Mouse (Mus musculus) E14TG2a.4 (cell line): ENCODE measurements at regions not wholly inside any gene's neighbourhood (a gene's known extent, or its start where the extent isn't known, plus 50 kb on each side); places are given as distances from the start of the nearest gene placed in this dataset.

Source experiments
- H3K27me3 ChIP-seq: 2 replicates; pipeline ENCODE4 v1.6.1; 2014; ENCODE audit warnings: low read length, control low read depth; ENCODE audit not compliant: insufficient read depth
- H3K36me3 ChIP-seq: 2 replicates; pipeline ENCODE4 v1.6.1; 2014; ENCODE audit warnings: low read length, control low read depth; ENCODE audit not compliant: insufficient read depth
- H3K4me1 ChIP-seq: replicated peaks from 2 replicates; pipeline ENCODE4 v1.6.1; 2014; ENCODE audit warnings: low read depth, low read length, control low read depth
- H3K4me3 ChIP-seq: replicated peaks from 2 replicates; pipeline ENCODE4 v1.5.1; 2014; ENCODE audit warnings: mild to moderate bottlenecking, low read length
- H3K9me3 ChIP-seq: 2 replicates; pipeline ENCODE4 v1.6.1; 2014; ENCODE audit warnings: low read length, control low read depth
- CTCF ChIP-seq: conservative IDR thresholded peaks from 2 replicates; pipeline ENCODE4 v1.5.1; 2014; ENCODE audit warnings: low read length
- NANOG ChIP-seq: IDR thresholded peaks from 2 replicates; pipeline ENCODE4 v1.6.1; 2014; ENCODE audit warnings: borderline replicate concordance, low read length, mixed read lengths
- POU5F1 ChIP-seq: IDR thresholded peaks from 2 replicates; pipeline ENCODE4 v1.6.1; 2014; ENCODE audit warnings: low read length, borderline replicate concordance

GRCm38 (mm10) chr3:34411142-34411914 lies 238.9 kb upstream of the Sox2 start:
- H3K4me1 ChIP-seq: no peaks in the 10 kb centered on the region
- no peak overlapping the region for H3K4me3 ChIP-seq
- H3K27me3 ChIP-seq: no peaks in the 10 kb centered on the region
- TF ChIP-seq POU5F1 (no peak), NANOG (no peak), CTCF (no peak)
- H3K36me3 ChIP-seq: no peaks in the 10 kb centered on the region
- no peaks in the 10 kb centered on the region for H3K9me3 ChIP-seq

- Histone ChIP-seq H3K9me3 (no peaks in the 10 kb centered on the region), H3K36me3 (no peaks in the 10 kb centered on the region), H3K4me3 (no peak overlapping the region), H3K4me1 (no peaks in the 10 kb centered on the region), H3K27me3 (no peaks in the 10 kb centered on the region)
- TF ChIP-seq POU5F1 (no peak), NANOG (no peak), CTCF (no peak)
Observed at GRCm38 (mm10) chr3:34403586-34403985, 246.6 kb upstream of the Sox2 start.

- H3K27me3 ChIP-seq: no peaks in the 10 kb centered on the region
- no peaks in the 10 kb centered on the region for H3K4me1 ChIP-seq
- no peak for TF ChIP-seq POU5F1
- TF ChIP-seq CTCF: peak; percentile 86
- TF ChIP-seq NANOG: no peak
- H3K9me3 ChIP-seq: no peaks in the 10 kb centered on the region
- H3K36me3 ChIP-seq: no peaks in the 10 kb centered on the region
- no peak overlapping the region for H3K4me3 ChIP-seq
Observed at GRCm38 (mm10) chr3:34391275-34391674, 258.9 kb upstream of the Sox2 start.

- Histone ChIP-seq H3K4me3 (no peak overlapping the region), H3K36me3 (no peaks in the 10 kb centered on the region), H3K9me3 (no peaks in the 10 kb centered on the region), H3K4me1 (no peaks in the 10 kb centered on the region), H3K27me3 (no peaks in the 10 kb centered on the region)
- TF ChIP-seq CTCF (no peak), NANOG (no peak), POU5F1 (no peak)
Observed at GRCm38 (mm10) chr3:34384965-34385505, 265.2 kb upstream of the Sox2 start.

GRCm38 (mm10) chr3:34377913-34378312 lies 272.3 kb upstream of the Sox2 start:
- no peak overlapping the region for H3K4me3 ChIP-seq
- peaks cover 7% of the 10 kb centered on the region; the same call in 1 of the 2 replicates for H3K4me1 ChIP-seq
- no peaks in the 10 kb centered on the region for H3K36me3 ChIP-seq
- H3K27me3 ChIP-seq: no peaks in the 10 kb centered on the region
- TF ChIP-seq POU5F1: no peak
- no peak for TF ChIP-seq NANOG
- no peak for TF ChIP-seq CTCF
- no peaks in the 10 kb centered on the region for H3K9me3 ChIP-seq

DNA sequence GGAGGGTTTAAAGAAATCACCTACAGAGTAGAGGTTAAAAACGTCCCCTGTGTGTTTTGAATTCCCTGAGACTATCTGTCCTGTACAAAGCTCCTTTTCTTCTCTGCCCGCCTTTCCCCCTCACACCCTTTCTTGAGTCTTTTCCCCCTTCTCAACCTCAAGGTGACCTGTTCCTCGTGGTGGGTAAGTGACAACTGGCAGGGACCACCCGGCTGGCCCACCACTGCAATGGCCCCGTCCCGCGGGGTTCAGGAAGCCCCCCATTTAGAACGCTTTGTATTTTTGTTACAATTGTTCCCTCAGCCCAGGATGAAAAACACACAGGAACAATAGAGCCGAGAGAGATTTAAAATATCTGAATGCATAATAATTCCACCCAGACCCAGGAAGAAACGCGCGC lies 272.9 kb upstream of the Sox2 start:
- H3K4me1 ChIP-seq: peaks cover 7% of the 10 kb centered on the region; the same call in 1 of the 2 replicates

GRCm38 (mm10) chr3:34371418-34371817 lies 278.8 kb upstream of the Sox2 start:
- Histone ChIP-seq H3K27me3 (no peaks in the 10 kb centered on the region), H3K9me3 (peaks cover 15% of the 10 kb centered on the region)

More for the DNA sequence above, 272.9 kb upstream of the Sox2 start:
- no peaks in the 10 kb centered on the region for H3K36me3 ChIP-seq
- no peaks in the 10 kb centered on the region for H3K27me3 ChIP-seq
- no peaks in the 10 kb centered on the region for H3K9me3 ChIP-seq
- H3K4me3 ChIP-seq: no peak overlapping the region
- no peak for TF ChIP-seq CTCF
- no peak for TF ChIP-seq NANOG
- TF ChIP-seq POU5F1: no peak

DNA sequence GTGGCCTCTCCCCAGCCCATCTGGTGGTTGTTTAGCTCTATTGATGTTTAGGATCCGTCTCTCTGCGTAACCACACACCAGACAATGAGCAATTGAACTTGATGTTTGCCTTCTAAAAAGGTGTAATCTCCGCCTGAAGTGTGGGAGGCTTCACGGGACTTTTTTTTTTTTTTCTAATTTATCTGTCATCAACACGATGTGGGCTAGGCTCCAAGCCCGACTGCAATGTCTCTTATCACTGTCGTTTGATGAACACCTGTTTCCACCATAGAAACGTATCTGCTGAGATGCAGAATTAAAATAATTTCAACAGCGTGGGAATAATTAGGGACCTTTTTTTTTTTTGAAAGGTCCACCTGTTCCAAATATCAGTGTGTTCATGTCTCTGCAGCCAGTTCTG lies 257.0 kb upstream of the Dnajc19 start:
- TF ChIP-seq POU5F1 (no peak), NANOG (no peak), CTCF (no peak)
- no peak overlapping the region for H3K4me3 ChIP-seq
- no peaks in the 10 kb centered on the region for H3K4me1 ChIP-seq
- no peaks in the 10 kb centered on the region for H3K36me3 ChIP-seq
- H3K9me3 ChIP-seq: no peaks in the 10 kb centered on the region
- no peaks in the 10 kb centered on the region for H3K27me3 ChIP-seq

More at GRCm38 (mm10) chr3:34371418-34371817, 278.8 kb upstream of the Sox2 start:
- TF ChIP-seq NANOG: no peak
- TF ChIP-seq CTCF: no peak
- TF ChIP-seq POU5F1: no peak
- H3K4me1 ChIP-seq: no peaks in the 10 kb centered on the region
- no peaks in the 10 kb centered on the region for H3K36me3 ChIP-seq
- no peak overlapping the region for H3K4me3 ChIP-seq
